Mouse (Mus musculus): Measurements from ENCODE around the gene Usmg5. TPM values are rescaled to one million over a fixed set of nuclear protein-coding genes. Genes with fewer than 3 reads are reported as not detected.

Gene Usmg5
- polyA plus RNA-seq, 1 experiment from 2014 or later: 3,144 TPM

- H3K27ac ChIP-seq (ENCODE audit: low read depth, low read length): no peak overlapping the region
- H3K4me1 ChIP-seq (replicated peaks; ENCODE audit: control insufficient read depth, insufficient read depth, low read length): no peaks in the 10 kb centered on the region
- WGBS: 86% methylated on average over 3 of the region's 3 CpGs
- H3K4me3 ChIP-seq (ENCODE audit: low read depth, low read length): no peak overlapping the region
- no peak for ATAC-seq
- no peaks in the 10 kb centered on the region for H3K27me3 ChIP-seq (replicated peaks; ENCODE audit: control insufficient read depth, insufficient read depth, low read length)
- no peaks in the 10 kb centered on the region for H3K9me3 ChIP-seq (ENCODE audit: control insufficient read depth)
- no peak overlapping the region for H3K9ac ChIP-seq (ENCODE audit: low read depth, low read length)
- peaks cover 25% of the 10 kb centered on the region for H3K36me3 ChIP-seq (ENCODE audit: control insufficient read depth, insufficient read depth)
- TF ChIP-seq CTCF (IDR thresholded peaks at IDR 0.05; ENCODE audit: low read depth): no peak
- H3K4me2 ChIP-seq (replicated peaks; ENCODE audit: low read depth): no peak overlapping the region
Measured at GRCm38 (mm10) chr19:47036596-47036995, 53.9 kb downstream of the Usmg5 start.

- Histone ChIP-seq H3K4me2 (replicated peaks; ENCODE audit: low read depth) (no peak overlapping the region), H3K4me1 (replicated peaks; ENCODE audit: control insufficient read depth, insufficient read depth, low read length) (no peaks in the 10 kb centered on the region), H3K9me3 (ENCODE audit: control insufficient read depth) (no peaks in the 10 kb centered on the region), H3K4me3 (ENCODE audit: low read depth, low read length) (no peak overlapping the region), H3K36me3 (ENCODE audit: control insufficient read depth, insufficient read depth) (peaks cover 20% of the 10 kb centered on the region), H3K9ac (ENCODE audit: low read depth, low read length) (no peak overlapping the region), H3K27ac (ENCODE audit: low read depth, low read length) (no peak overlapping the region), H3K27me3 (replicated peaks; ENCODE audit: control insufficient read depth, insufficient read depth, low read length) (no peaks in the 10 kb centered on the region)
- no peak for TF ChIP-seq CTCF (IDR thresholded peaks at IDR 0.05; ENCODE audit: low read depth)
- ATAC-seq: no peak
- 89% methylated on average over 4 of the region's 4 CpGs for WGBS
Measured at GRCm38 (mm10) chr19:47034916-47035315, 55.5 kb downstream of the Usmg5 start.

Other genes with a start within 250 kb of the Usmg5 start
- 4.1 and 4.7 TPM in 2 replicates for gene Ina, start 75.9 kb downstream of the Usmg5 start, polyA plus RNA-seq (2015; fragmentation: Nextera tagmentation; extraction: Ambion mirVana)
- 22.0 and 23.0 TPM in 2 replicates for gene Nt5c2, start 75.5 kb downstream of the Usmg5 start, polyA plus RNA-seq (2015; fragmentation: Nextera tagmentation; extraction: Ambion mirVana)
- 9.4 and 14.4 TPM in 2 replicates for gene Pcgf6, start 39.7 kb downstream of the Usmg5 start, polyA plus RNA-seq (2015; fragmentation: Nextera tagmentation; extraction: Ambion mirVana)
- gene Taf5, start 22.9 kb downstream of the Usmg5 start, polyA plus RNA-seq (2015; fragmentation: Nextera tagmentation; extraction: Ambion mirVana): 3.9 TPM in 2 replicates
- 4.3 and 5.2 TPM in 2 replicates for gene Pdcd11, start 121 bp upstream of the Usmg5 start, polyA plus RNA-seq (2015; fragmentation: Nextera tagmentation; extraction: Ambion mirVana)
- 2.6 and 3.0 TPM in 2 replicates for gene Calhm2, start 47.6 kb upstream of the Usmg5 start, polyA plus RNA-seq (2015; fragmentation: Nextera tagmentation; extraction: Ambion mirVana)
- not detected in 2 replicates for gene Calhm1, start 53.6 kb upstream of the Usmg5 start, polyA plus RNA-seq (2015; fragmentation: Nextera tagmentation; extraction: Ambion mirVana)
- gene Calhm3, start 67.1 kb upstream of the Usmg5 start, polyA plus RNA-seq (2015; fragmentation: Nextera tagmentation; extraction: Ambion mirVana): 0.43 and 0.95 TPM in 2 replicates
- gene Neurl1a, start 88.2 kb upstream of the Usmg5 start, polyA plus RNA-seq (2015; fragmentation: Nextera tagmentation; extraction: Ambion mirVana): 2.4 and 2.6 TPM in 2 replicates

All from intestine, postnatal 0 days (tissue).